Mouse (Mus musculus): ENCODE data around the gene Dnajc4. TPM values are rescaled to one million over a fixed set of nuclear protein-coding genes. Genes with fewer than 3 reads are reported as not detected.

Dnajc4 gene
- total RNA-seq, 2 experiments from 2014 or later, result 28.2 to 28.9 TPM

DNA sequence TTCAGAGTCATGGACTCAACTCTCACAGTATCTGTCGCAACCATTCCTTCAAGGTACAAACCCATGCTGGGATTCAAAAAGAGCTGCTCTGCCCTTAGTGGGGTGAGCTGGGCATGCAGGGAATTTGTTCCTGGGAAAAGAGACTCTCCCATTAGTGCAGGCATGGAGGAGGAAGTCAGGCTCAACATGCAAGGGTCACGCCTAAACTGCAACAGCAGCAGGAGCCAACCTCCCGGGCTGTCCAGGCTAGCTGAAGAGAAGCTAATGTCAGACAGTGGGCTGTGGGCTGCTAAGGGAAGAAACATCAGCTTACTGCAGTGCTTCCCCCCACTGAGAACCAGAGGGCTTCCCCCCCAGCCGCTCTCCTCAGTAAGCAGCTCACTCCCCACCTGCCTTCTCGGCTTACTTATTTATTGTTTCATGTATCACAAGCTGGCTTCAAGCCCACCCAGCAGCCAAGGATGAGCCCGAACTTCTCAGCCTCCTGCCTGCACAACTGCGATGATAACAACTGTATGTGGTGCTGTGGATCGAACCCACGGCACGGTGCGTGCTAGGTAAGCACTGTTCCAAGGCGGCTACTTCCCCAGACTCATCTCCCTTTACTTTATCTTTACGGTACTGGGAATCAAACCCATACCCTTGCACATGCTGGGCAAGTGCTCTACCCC lies 20.0 kb downstream of the Dnajc4 start:
- DNase-seq (ENCODE audit: extremely low spot score in 1 of 2, low spot score in 2 of 2), result no peak
- Histone ChIP-seq H3K27ac (no peak overlapping the region), H3K4me3 (no peak overlapping the region)
- intact Hi-C loops (cut with DNase I), result no loop called here
- no peak for TF ChIP-seq CTCF (IDR thresholded peaks at IDR 0.05)

DNA sequence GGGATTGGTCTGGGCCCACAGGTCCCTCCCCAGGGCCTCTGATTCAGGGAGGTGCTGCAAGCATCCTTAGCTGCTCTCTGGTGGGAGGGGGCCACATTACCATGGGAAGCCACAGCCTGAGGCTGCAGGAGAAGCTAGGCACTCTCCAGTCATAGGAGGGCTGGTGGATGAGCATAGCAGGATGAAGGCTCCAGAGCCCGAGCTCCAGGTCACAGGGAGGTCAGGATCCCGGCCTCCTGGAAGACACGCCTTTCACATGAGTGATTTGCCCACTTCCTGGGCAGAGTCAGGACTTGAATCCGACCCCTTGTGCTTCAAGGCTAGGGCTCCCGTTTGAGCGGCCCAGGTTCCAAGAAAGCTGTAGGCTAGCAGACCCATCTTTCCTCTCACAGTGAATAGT lies 20.7 kb downstream of the Dnajc4 start:
- no peak overlapping the region for H3K27ac ChIP-seq
- intact Hi-C loops (cut with DNase I), result no loop called here
- no peak for DNase-seq (ENCODE audit: extremely low spot score in 1 of 2, low spot score in 2 of 2)
- TF ChIP-seq CTCF (IDR thresholded peaks at IDR 0.05), result no peak
- H3K4me3 ChIP-seq, result no peak overlapping the region

DNA sequence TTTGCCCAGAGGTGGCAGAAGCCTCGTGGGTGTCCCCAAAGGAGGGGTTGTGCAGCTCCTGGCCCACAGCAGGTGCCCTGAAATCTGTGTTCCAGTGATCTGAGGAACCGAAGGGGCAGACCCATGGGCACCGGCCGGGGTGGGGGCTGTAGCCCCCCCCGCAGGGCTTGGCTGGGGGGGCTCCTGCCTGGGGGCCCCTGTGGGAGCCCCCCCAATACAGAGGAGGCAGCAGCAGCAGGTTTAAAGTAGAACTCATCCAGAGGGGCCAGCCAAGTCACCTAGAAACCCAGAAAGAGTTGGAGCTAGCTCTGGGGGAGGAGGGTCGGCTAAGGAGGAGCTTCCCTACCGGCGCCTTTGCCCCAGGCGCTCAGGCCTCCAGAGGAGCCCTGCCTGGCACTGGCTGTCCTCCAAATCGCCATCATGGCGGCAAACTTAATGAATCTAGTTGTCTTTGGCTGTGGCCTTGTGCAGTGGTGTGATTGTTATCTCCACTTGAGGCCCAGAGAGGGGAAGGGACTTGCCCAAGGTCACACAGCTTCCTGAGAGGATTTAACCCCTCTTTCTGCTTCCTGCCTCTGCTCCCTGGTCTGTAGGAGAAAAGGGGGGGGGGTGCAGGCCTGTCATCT lies 21.8 kb downstream of the Dnajc4 start:
- no peak for TF ChIP-seq CTCF (IDR thresholded peaks at IDR 0.05)
- Histone ChIP-seq H3K4me3 (no peak overlapping the region), H3K27ac (no peak overlapping the region)
- DNase-seq (ENCODE audit: extremely low spot score in 1 of 2, low spot score in 2 of 2), result no peak
- intact Hi-C loops (cut with DNase I), result no loop called here

DNA sequence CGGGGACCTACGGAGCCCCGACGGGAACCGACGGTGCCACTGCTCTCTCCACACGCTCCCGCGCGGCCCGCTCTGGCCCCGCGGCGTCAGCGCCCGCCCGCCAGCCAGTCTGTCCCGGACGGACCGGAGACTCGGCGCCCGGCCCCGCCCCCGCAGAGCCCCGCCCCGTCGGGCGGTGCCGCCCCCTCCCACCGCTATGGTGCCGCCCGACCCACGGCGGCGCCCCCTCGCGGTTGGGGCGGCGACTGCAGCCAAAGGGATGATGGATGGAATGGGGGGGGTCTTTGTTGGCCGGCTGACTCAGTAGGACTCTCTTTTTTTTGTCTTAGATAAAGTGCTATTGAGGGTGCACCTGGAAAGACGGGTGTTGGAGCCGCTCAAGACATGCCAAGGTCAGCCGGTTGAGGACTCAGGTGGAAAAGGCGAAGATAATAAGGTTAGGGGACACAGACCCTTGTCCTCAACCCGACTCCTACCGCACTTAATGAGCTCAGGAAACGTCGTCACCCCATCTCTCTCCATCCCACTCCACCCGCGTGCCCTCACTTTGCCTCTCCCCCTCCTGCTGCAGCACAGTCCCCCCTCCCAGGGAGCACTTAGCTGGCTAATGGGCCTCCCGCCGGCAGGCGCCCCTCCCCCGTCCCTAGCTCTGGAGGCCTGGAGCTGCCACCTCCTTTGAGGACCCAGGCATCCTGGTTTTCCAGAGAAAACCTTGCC lies 22.5 kb downstream of the Dnajc4 start:
- peak; percentile 51 to 54 for DNase-seq (ENCODE audit: extremely low spot score in 1 of 2, low spot score in 2 of 2)
- no peak overlapping the region for H3K27ac ChIP-seq
- peak overlapping the region; percentile 49 for H3K4me3 ChIP-seq
- peak; percentile 59 for TF ChIP-seq CTCF (IDR thresholded peaks at IDR 0.05)
- intact Hi-C loops (cut with DNase I), result loop anchor here (2.0 kb wide), 1 partner anchor 17 kb away; no protein-coding TSS in a partner anchor

DNA sequence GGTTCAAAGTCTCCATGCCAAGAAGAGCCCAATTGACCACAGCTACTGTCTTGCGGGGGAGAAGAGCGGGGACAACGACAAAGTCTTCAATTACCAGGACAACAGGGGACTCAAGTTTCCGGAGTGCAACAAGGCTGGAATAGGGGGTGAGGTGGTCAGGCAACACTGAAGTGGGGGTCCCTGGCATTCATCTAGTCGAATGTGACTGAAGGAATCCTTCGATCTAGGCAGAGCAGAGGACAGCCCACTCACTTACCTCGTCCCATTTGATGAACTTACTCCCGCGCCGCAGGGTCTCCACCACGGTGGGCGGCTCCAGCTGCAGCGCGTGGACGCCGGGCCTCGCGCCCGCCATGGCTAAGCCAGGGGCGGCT lies 23.1 kb downstream of the Dnajc4 start:
- no peak for TF ChIP-seq CTCF (IDR thresholded peaks at IDR 0.05)
- DNase-seq (ENCODE audit: extremely low spot score in 1 of 2, low spot score in 2 of 2), result no peak
- no peak overlapping the region for H3K27ac ChIP-seq
- H3K4me3 ChIP-seq, result peak overlapping the region; percentile 49
- intact Hi-C loops (cut with DNase I), result loop anchor here (2.0 kb wide), 1 partner anchor 16 kb away; no protein-coding TSS in a partner anchor

DNA sequence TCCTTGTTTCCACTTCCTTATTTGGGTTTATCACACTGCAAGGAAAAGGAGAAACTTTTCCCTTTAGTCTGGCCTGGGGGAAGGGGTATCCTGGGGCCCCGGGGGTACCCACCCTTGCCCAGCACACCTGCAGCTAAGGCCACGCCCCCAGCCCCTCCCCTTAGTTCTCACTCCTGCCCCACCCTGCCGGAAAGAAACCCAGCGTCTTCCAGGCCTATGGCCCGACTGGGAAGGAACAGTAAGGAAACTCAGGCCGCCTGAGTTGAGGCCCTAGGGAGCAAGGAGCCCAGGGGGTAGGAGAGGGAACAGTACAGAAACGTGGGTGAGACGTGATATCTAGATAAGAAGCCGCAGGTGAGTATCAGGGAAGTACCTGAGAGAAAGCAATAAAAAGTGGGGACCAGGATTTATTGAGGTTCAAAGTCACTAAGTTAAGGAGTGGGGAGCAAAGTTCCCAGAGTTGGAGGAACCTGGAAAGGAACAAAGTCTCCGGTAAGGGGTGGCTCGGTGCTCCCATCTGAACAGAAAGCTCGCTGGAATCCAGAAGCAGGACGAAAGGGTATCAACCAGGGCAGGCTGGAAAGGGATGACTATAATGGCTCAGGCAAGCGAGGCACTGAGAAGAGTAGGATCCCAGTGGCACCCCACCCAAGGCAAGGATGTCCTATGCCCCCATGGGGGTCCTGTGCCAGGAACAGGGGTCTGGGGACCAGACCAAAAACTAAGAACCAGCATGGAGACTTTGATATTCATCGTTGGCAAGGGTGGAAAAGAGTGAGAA lies 23.7 kb downstream of the Dnajc4 start:
- intact Hi-C loops (cut with DNase I), result loop anchor here (2.0 kb wide), 1 partner anchor 16 kb away; no protein-coding TSS in a partner anchor
- H3K27ac ChIP-seq, result no peak overlapping the region

DNA sequence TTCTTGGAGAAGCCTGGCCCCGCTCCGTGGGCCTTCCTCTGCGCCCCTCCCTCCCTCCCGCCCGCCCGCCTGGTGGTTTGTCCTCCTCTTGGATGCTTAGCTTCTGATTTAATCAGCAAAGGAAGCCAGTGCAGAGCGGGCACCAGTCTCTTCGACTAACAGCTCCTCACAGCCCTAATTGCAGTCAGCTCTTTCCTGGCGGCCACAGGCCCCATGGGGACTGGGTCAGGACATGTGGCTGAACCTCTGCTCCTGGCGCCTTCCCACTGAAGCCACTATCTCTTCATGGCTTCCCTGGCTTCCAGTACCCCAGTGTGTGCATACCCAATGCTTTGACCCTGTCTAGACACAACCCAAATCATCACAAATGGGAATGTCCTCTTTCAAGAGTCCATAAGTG lies 35.9 kb downstream of the Dnajc4 start:
- no peak for TF ChIP-seq CTCF (IDR thresholded peaks at IDR 0.05)
- H3K4me3 ChIP-seq, result no peak overlapping the region
- DNase-seq (ENCODE audit: extremely low spot score in 1 of 2, low spot score in 2 of 2), result no peak
- intact Hi-C loops (cut with DNase I), result no loop called here
- H3K27ac ChIP-seq, result no peak overlapping the region

More for the DNA sequence above, 23.7 kb downstream of the Dnajc4 start:
- H3K4me3 ChIP-seq, result peak overlapping the region; percentile 49
- DNase-seq (ENCODE audit: extremely low spot score in 1 of 2, low spot score in 2 of 2), result no peak
- no peak for TF ChIP-seq CTCF (IDR thresholded peaks at IDR 0.05)

DNA sequence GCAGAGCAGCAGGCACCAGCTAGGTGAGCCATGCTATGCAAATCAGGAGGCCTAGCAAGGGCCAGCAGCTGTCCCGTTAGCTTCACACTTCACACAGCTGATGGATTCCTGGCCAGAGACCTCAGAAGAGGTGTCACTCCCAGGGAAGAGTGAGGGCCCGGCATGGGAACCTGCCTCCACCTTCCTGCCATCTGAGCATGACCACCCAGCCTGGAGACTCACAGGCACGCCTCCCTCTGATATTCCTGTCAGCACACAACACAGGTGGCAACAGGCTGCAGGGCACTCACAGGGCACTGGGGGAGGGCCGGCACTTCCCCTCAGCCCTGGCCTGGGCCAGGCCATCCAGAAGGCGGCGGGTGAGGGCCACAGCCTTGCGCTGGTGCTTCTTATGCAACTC lies 36.9 kb downstream of the Dnajc4 start:
- Histone ChIP-seq H3K4me3 (no peak overlapping the region), H3K27ac (no peak overlapping the region)
- intact Hi-C loops (cut with DNase I), result no loop called here
- TF ChIP-seq CTCF (IDR thresholded peaks at IDR 0.05), result no peak
- DNase-seq (ENCODE audit: extremely low spot score in 1 of 2, low spot score in 2 of 2), result no peak

DNA sequence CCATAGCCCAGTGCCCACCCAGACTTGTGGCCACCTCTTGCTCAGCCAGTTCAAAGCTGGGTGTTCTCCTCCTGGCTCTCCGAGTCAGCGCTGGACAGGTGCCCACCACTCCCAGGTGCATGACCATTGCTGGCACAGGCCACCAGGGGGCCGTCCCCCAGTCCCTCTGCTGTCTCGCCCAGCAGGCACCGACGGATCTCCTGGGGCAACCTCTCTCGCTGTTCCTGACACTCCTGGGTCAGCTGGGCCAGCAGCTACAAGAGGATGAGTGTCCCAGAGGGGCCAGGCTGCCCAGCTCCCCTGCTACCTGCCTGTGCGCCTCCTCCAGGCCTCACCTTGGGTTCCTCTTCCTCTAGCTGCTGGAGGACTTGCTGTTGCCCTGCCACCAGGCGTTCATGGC lies 38.3 kb downstream of the Dnajc4 start:
- no peak for DNase-seq (ENCODE audit: extremely low spot score in 1 of 2, low spot score in 2 of 2)
- Histone ChIP-seq H3K4me3 (no peak overlapping the region), H3K27ac (no peak overlapping the region)
- TF ChIP-seq CTCF (IDR thresholded peaks at IDR 0.05), result peak; percentile 31
- intact Hi-C loops (cut with DNase I), result no loop called here

DNA sequence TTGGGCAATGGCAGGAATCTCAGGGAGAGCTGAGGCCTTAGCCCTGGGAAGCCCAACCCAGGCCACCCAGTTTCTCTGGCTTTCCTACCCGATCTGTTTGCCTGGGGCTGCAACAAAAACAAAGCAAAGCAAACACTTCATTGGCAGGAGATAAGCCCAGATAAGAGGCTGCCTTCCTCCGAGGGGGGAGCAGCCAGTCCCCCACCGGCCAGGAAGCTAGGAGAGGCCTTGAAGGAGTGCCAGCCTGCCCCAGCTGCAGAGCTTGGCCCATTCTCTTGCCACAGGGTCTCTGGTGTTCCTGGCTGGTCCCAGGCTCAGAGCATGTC lies 39.7 kb downstream of the Dnajc4 start:
- no peak for TF ChIP-seq CTCF (IDR thresholded peaks at IDR 0.05)
- DNase-seq (ENCODE audit: extremely low spot score in 1 of 2, low spot score in 2 of 2), result no peak
- intact Hi-C loops (cut with DNase I), result loop anchor here (2.0 kb wide), 1 partner anchor 16 kb away; no protein-coding TSS in a partner anchor
- H3K27ac ChIP-seq, result peak overlapping the region; percentile 96
- H3K4me3 ChIP-seq, result peak overlapping the region; percentile 62

DNA sequence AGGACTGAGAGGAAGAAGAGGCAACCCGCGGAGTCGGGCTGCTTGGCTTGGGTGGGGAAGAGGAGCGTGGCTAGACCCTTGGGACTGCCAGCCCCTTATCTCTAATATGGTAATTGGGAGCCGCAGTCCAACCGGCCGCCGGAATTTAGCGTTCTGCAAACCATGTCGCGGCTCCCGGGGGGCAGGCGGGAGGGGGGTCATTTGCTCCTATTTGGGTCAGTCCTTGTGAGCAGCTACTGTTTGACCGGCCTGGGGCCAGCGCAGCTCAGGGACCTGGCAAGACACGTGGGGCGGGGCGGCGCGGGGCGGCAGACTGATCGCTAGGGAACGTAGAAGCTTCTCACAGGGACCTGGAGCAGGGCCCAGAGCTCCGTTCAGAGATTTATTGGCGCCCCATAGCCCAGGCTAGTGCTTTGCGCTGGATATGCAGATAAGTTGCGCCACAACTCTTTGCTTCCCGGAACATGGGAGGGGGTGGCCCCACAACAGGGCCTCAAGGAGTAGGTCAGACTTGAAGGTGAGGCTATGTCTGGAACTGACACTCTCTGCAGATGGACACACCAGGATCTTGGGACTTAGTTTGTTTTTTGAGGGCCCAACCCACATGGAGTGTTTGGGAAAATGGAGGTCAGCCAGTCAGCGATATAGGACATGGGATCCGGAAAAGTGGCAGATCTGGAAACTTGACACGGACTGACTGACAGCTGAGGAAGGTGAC lies 40.2 kb downstream of the Dnajc4 start:
- no peak for TF ChIP-seq CTCF (IDR thresholded peaks at IDR 0.05)
- intact Hi-C loops (cut with DNase I), result loop anchor here (2.0 kb wide), 1 partner anchor 17 kb away; no protein-coding TSS in a partner anchor
- H3K4me3 ChIP-seq, result peak overlapping the region; percentile 62
- peak overlapping the region; percentile 96 for H3K27ac ChIP-seq
- DNase-seq (ENCODE audit: extremely low spot score in 1 of 2, low spot score in 2 of 2), result peak; percentile 60 to 75

All from left cerebral cortex, adult 2 months (tissue).